Mouse (Mus musculus) CH12F3 (cell line): ENCODE measurements around the gene Syf2.

Experiments used
- in situ Hi-C: fragments of 300-500 bp; cut with MboI; formaldehyde crosslinking; loops from 2 replicates; pipeline ENCODE4 v1.14.3; 2020; ENCODE audit warnings: low sequenced_read_pairs

The Syf2 gene

GRCm38 (mm10) chr4:134968605-134968976, 37.9 kb downstream of the Syf2 start:
- in situ Hi-C loops = no loop called here

GRCm38 (mm10) chr4:134975261-134975928, 44.7 kb downstream of the Syf2 start:
- in situ Hi-C loops = no loop called here

GRCm38 (mm10) chr4:134975929-134976308, 45.2 kb downstream of the Syf2 start:
- in situ Hi-C loops = no loop called here

GRCm38 (mm10) chr4:134978930-134979329, 48.2 kb downstream of the Syf2 start:
- in situ Hi-C loops = no loop called here

GRCm38 (mm10) chr4:134981959-134982431, 51.3 kb downstream of the Syf2 start:
- in situ Hi-C loops = no loop called here

- in situ Hi-C loops = no loop called here
Measured at GRCm38 (mm10) chr4:134983136-134983535, 52.4 kb downstream of the Syf2 start.

- in situ Hi-C loops = no loop called here
Measured at GRCm38 (mm10) chr4:134984555-134984954, 53.9 kb downstream of the Syf2 start.

- in situ Hi-C loops = no loop called here
Measured at GRCm38 (mm10) chr4:134985626-134986335, 55.1 kb downstream of the Syf2 start.

GRCm38 (mm10) chr4:134986336-134986635, 55.6 kb downstream of the Syf2 start:
- in situ Hi-C loops = no loop called here

- in situ Hi-C loops = no loop called here
Measured at GRCm38 (mm10) chr4:134986963-134987362, 56.3 kb downstream of the Syf2 start.
